Mouse (Mus musculus) lung, postnatal 25 days (tissue): ENCODE measurements at regions not wholly inside any gene's neighbourhood (a gene's known extent, or its start where the extent isn't known, plus 50 kb on each side); places are given as distances from the start of the nearest gene placed in this dataset.

Experiments used
- DNase-seq: peaks from one replicate; pipeline ENCODE4 v3.0.0; 2022; ENCODE audit warnings: low spot score

DNA sequence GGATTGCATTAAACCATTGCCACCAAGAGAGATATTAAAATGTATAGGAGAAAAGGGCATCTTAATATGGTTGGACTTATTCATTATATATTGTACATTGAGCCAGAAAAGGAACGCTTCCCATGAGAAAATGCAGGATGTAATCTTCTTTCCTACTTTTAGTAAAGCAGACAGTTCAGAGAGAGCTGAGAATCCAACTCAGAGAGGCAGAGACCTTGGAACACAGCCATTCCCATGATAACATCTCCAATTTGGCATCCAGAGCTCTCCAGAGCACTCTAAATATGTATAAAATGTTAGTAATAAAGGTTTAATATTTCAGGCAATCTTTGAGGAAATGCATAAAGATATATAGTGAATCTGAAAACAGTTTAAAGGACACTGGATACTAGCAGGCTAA, 199.3 kb upstream of the Asb5 start:
- no peak for DNase-seq

DNA sequence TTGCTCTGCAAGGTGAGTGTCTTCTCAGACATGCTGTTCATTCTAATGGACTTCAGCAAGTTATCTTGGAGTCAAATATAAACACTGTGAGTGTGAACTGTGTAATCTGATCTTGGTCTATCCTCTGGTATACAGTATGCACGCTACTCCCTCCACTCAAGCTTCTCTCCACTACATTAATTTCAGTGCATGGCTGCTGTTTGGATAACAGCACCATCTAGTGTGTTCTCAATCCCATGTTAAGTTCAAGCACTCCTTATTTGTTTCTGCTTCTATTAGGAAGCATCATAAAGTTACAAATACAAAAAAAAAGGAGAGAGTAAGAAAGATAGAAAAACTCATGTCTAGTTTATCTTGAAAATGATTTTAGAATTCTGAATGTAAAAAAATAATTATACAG, 197.5 kb upstream of the Asb5 start:
- DNase-seq, result no peak

DNA sequence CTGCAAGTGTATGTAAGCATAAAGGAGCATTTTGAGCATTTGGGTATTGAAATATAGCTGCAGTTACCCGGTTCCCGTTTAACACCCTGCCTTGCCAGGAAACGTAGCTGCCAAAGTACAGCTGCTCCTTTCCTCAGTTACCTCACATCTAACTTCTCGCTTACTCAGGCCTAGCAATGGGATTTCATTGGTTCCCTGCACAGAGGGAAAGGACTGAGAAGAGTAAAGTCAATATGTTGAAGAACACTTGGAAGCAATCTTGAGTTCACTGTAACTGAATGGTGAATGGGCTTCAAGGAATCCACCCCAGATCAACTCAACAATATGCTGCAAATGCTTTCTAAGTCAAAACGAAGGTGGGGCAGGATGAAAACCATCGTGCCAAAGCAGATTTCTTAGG, 178.3 kb upstream of the Asb5 start:
- DNase-seq, result no peak

DNA sequence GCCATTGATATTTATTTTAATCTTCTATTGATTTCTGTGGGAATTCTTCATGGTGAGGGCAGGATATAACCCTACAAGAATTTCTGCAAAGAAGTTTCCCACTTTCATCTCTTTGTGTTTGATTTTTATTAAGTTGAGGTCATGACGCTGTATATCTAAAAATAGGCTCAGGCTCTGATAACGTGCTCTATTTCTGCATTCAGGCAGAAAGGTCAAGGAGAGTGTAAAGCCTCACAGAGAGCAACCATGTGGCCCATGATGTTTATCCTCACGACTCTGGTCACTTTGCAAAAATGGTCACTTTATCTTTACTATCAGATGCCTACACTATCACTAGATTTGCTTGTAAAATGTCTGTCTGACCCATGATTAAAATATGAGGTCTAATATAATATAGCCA, 167.7 kb upstream of the Asb5 start:
- no peak for DNase-seq

DNA sequence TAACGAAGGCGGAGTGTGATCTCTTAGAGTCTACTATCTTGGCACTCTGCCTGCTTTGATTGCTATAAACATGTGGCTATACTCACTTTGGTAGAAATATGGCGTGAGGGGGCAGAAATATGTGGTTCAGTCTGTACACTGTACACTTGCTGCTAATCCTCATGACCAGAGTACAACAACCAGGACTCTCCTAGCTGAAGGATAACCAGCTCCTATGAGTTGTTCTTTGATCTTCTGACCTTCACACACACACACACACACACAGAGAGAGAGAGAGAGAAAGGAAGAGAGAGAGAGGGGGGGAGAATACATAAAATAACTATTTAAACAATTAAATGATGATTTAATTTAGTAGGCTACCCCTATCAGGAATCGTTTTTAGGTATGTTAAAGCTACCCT, 158.9 kb upstream of the Asb5 start:
- no peak for DNase-seq

DNA sequence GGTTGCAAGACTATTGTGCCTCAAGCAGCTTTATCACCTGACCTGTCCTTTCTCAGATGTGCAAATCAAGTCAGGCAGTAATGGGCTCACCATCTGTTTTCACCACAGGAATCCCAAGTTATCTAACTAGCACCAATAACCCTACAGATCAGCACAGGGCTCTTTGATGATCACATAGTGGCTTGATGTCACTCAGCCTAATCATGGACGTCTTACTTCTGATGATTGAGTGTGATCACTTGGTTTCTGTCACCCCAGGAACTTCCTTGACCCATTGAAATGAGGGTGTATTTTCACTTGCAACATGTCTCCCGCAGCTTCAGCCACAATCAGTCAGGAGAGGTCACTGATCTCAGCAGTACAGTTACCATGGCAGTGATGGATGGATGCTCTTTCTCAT, 158.3 kb upstream of the Asb5 start:
- DNase-seq, result no peak

DNA sequence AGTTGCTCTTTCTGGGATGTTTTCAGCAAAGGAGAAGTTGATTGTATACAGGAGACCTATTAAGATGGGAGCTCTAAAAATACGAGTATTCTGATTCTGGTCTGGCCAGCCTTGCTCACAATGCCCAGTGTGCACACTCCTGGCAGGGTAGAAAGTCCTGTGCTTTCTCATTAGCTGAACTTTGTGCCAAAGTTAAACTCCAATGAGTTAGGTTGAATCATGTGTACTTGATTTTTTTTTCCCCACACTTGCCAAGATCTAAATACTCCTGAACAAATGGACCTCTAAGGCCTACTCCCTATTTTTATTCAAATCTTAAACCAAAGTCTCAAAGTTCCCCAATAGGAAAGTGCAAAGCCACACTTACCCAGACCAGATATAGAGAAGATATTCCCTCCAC, 156.5 kb upstream of the Asb5 start:
- DNase-seq, result no peak

DNA sequence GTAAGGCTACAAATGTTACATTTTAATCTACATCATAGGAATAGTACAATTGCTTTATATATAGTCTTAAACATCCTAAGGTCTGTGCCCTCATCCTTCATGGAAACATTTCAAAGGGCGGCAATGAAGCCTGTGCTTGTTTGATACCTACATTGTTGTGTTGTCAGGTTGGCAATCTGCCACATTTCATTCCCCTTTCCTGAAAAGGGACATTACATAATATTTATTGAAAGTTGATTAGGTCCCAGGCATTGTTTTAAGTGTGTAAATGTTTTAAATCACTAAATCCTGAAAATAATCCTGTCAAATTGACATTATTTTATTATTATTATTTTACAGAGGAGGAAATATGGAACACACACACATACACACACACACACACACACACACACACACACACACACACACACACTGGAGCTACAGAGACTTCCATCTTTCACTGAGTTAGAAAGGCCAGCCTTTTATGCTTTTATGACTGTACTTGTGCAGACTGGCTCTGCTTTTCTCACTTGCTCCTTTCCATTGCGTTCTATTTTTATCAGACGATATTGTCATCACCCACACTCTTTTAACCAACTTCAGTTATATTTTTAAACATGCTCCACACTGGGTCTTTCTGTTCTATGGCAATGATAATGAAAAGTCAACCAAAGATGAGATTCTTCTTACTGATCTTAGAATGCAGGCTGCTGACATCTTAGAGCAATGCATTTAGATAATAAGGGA, 153.8 kb upstream of the Asb5 start:
- DNase-seq, result peak; percentile 10

DNA sequence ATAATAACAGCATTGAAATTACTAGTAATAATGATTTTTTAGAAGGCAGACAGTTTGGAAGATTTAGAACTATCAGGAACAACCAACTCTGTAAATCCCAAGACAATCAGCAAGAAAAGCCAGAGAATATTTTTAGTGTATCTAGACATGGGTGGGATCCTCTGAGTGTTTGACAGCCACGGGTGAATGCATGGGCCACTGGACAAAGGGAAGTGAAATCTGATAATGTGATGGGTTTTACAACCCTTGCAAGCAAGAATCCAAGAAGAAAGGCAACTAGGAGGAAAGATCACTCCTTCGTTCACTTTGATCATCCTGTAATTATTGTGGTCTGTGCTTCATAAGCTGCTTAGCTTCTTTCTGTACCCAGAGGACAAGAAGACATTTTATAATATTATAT, 149.2 kb upstream of the Asb5 start:
- DNase-seq, result no peak

DNA sequence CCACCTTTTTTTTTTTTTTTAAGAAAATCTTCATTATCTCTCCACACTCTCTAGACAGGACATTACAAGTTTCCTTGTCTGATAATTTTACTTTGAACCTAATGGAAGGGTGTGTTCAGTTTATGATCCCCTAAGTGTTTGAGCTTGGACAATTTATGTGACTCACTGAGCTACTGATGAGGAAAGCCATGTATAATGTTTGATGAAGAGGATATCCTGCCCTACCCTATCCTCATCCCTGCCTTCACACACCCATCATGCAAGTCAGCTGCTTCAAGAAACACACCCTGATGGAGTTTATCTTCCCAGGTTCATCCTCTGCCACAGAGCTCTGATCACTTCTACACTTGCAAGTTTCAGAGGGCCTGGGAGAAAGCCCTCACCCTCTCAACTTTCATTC, 136.5 kb upstream of the Asb5 start:
- peak; percentile 20 for DNase-seq

DNA sequence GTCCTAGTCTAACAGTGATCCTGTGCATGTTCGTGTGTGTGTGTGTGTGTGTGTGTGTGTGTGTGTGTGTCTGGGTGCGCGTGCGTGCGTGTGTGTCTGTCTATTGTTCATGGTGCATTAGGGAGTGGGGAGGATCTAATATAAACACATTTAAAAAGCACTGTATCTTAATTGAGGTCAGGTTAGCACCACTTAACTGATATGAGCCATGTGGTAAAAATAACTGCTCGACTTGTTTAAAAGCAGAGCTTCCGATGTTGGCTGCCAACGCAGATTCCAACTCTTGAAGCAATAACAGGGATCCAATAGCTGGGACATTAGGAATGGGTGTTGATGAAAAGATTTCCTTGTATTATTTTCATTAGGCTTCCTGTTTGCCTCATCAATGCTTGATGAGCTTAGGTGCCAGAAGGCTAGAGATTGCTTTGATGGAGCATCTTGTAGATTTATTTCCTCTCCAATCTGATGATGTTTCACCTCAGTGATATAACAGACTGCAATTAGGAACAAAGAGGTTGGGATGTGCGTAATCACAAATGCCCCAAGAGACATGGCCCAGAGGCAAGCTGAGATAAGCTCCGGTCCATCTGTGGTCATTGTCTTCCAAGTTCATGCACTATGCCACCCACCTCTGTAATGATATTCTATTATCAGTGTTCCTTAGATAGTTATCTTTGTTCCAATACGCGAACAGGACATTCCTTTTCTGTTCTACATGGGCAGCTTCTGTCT, 135.7 kb upstream of the Asb5 start:
- peak; percentile 77 for DNase-seq

DNA sequence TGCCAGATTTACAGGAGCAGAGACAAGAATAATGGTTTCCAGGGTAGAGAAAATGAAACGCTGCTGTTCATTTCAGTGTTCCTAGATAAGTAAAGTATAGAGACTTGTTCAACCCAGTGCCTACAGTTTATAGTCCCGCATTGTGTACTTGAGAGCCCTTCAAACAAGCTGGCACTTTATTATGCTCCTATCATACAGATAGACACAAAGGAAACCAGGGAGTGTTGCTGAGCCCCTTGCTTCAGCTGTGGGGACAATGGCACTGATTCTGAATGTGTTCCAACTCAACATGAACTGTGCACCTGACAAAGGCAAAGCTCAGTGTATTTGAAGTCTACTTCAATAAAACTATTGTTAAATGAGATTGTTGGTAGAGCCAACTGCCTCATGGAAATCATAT, 123.7 kb upstream of the Asb5 start:
- no peak for DNase-seq

DNA sequence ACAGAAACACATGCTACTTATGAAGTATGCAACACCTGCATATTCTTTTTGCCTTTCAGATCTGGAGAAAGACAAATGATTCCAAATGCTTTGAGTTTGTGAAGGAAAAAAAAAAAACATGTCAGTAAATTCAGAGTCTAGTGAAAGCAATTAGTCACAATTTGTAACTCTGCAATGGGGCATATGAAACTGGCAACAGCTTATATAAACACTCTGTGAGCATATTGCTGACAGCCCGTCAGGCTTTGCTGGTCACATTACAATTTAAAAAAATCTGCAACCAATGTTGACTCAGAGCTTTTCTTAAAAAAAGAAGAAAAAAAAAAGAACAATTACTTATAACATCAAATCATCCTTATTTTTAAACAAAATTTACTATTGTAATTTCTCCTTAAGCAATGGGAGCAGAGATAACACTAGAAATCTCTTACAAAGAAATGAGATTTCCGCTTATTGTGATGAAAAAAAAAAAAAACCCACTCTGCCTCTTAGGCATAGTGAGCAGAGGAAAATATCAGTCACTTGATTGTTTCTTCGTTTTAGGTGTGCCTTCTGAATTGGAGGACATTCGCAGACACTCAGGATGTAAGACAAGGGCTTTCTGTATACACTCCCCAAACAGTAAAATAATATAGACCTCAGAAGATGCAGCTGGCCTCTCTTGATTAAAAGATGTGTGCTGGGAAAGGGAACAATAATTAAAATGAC, 115.1 kb upstream of the Asb5 start:
- no peak for DNase-seq

DNA sequence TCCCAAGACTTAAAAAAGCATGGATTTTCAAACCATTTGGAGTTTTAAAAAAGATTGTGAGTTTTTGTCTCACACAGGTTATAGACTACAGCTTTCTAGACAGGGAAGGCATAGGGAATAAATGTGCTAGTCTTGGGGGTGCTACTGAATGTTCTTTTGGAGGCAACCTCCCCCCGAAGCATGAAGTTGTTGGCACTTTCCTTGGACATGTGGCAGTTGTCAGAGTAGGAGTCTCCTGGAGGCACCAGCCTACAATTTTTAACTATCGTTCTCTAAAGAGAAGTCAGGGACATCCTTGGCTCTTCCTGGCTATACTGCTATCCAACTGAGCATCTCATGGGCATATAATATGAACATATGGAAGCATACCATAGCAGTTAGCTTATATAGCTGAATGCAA, 112.7 kb upstream of the Asb5 start:
- DNase-seq, result no peak

DNA sequence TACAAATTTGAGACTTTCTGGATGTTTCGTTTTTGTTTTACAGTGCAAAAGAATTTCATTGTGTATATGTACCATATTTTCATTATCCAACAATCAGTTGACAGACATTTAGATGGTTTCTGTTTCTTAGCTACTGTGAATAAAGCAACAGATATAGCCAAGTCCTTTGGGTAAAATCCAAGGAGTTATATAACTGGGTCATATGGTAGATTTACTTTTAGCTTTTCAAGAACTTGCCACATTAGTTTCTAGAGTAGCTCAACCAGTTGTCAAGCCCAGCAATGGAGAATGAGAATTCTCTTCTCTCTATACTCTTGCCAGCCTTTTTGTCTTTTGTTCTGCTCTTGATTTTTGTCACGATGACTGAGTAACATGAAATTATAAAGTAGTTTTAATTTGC, 111.3 kb upstream of the Asb5 start:
- DNase-seq, result no peak

DNA sequence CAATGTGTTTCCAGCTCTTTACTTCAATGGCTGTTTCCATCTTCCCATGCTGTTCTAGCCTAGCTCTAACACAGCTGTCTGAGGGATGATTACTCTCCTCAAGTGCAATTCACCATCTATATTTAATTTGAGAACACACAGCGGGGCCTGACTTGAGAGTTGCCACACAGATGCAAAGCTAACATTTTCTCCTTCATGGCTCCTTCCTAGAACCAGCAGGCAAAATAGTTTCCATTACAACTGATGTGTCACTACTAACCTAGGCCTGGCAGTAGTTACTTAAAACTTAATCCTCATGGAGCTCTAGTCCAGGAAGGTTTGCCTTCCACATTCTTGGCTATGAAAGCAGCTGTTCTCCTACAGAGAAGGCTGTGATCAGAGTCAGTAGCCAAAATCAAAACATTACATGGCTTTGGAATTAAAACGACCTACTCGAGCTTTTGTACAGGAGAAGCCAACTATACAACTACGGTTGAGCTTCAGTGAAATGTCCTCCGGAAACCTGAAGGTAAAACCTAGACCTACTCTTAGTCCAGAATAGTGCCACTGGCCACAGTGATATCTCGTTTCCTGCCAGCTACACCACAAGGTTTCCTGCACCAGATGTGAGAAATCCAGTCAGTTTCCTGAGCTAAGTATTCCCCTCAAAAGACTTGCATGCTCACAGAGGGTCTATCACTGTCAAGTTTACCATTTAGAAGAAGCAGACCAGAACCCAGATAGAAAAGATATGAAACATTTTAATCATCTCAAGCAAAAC, 108.9 kb upstream of the Asb5 start:
- no peak for DNase-seq

DNA sequence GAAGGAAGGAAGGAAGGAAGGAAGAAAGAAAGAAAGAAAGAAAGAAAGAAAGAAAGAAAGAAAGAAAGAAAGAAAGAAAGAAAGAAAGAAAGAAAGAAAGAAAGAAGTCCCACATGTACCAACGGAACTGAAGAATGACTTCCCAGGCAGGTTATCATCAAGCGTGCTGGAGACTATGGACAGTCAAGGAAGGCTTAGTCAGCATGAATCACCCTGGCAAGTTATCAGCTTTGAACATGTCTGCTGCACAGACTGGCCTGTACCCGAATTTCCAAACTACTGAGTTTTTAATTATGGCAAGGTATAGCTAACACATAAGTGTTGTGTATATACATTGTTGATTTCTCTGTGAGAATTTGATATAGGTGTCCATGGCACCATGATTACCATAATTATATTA, 104.3 kb upstream of the Asb5 start:
- DNase-seq, result no peak

DNA sequence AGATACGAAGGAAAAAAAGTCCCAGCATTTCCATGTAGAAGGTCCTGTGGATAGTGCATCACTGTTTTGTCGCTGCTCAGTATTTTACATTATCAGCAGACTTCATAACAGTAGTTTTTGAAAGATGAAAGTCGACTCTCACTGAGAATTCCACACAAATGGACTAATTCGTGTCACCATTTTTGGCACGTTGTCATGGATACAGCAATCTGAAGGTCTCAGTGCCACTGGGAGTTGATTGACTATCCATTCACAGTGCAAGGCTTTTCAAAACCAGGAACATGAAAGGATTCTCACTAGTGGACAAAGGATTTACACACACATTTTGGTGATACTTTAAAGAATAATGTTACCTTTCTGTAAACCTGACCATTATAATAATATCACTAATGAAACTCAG, 93.7 kb upstream of the Asb5 start:
- DNase-seq, result no peak

DNA sequence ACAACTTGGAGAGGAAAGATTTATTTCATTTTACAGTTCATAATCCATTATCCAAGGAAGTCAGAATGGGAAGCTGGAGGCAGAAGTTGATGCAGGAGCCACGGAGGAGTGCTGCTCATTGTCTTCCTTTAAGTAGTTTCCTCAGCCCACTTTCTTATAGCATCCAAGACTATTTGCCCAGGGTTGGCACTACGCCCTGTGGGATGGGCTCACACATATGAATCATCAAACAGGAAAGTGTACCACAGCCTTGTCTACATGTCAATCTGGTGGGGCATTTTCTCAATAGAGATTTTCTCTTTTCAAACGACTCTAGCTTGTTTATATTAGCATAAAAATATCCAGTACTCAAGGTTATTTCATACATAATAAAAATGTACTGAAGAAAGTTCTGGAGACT, 88.2 kb upstream of the Asb5 start:
- no peak for DNase-seq

DNA sequence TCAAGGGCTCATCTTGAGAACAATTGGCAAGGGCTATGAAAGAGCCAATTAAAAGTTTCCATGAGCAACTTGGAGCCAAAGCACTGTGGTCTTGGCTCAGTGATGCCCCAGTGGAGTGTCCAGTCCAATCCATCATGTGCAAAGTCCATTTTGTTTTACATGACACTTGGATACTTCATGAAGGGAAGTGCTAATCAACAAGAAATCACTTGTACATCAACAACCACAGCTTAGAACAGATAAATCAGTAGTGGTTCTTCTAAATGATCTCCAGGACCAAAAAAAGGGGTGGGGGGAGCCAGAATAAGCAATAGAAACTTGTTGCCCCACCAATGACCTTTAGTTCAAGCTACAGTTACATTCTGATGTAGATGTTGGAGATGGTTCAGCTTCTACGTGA, 87.0 kb upstream of the Asb5 start:
- no peak for DNase-seq

DNA sequence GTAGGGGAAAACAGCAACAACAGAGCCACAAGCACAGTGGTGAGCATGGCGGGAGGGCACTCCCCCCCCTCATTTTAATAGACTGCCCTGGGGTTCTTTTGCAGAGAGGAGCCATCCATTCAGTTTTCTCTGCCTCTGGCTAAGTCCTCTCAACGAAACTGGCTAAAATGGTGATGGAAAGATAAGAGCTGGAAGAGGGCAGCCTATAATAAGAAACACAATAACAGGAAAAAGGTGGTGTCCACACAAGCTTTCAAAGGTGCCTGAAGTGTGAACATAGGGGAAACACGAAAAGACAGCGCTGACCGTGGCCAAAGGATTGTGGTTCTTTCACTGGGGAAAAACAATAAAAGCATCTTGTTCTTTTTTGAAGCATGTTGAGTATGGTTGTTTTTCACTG, 83.0 kb upstream of the Asb5 start:
- no peak for DNase-seq

DNA sequence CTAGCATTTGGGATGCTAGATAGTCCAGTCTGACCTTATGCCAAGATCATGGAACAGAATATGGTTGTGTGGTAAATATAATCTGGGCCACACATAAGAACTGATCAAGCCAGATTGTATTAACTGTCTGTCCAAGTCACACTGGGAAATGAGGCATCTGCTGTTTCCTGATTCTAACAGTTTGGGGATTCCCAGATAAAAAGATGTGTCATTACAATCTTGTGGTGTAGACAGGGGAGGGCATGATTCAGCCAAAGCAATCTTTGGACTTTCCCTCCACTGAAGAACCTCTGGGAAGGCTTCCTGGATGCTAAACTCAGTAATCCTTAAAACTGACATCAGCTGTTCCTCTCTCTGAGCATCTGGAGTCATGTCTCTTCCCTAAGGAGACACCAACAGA, 79.6 kb upstream of the Asb5 start:
- DNase-seq, result no peak
